Mouse (Mus musculus) CH12.LX (cell line): Measurements from ENCODE around the gene Gm31371. TPM values are rescaled to one million over a fixed set of nuclear protein-coding genes. Genes with fewer than 3 reads are reported as not detected.
"Not testable (repeated sequence)": the region's sequence is repeated elsewhere in the genome, so short reads cannot be mapped to it uniquely, and the experiment has no call there.

Experiments used
- DNase-seq: peaks from one replicate; pipeline ENCODE4 v3.0.0-alpha.2; 2013; ENCODE audit errors: extremely low read depth
- H3K27ac ChIP-seq: 2 replicates; pipeline ENCODE4 v1.5.1; 2012; ENCODE audit warnings: low read depth, mild to moderate bottlenecking, control low read depth, moderate library complexity; ENCODE audit not compliant: insufficient read depth
- H3K27me3 ChIP-seq: replicated peaks from 2 replicates; pipeline ENCODE3; 2012; ENCODE audit warnings: inconsistent platforms
- H3K36me3 ChIP-seq, 2 experiments: replicated peaks in 1 of 2; 2 replicates each; pipeline versions ENCODE3 to v1.6.1; 2012; ENCODE audit warnings: inconsistent platforms in 1 of 2, low read length in 1 of 2, mild to moderate bottlenecking in 1 of 2, mixed read lengths in 1 of 2, moderate library complexity in 1 of 2; ENCODE audit not compliant: control insufficient read depth in 1 of 2, insufficient read depth in 1 of 2
- H3K4me1 ChIP-seq, 2 experiments: 2 replicates each; pipeline ENCODE4 v1.6.1; 2012; ENCODE audit warnings: inconsistent platforms in 1 of 2, moderate library complexity in 1 of 2; ENCODE audit not compliant: insufficient read depth in 2 of 2, control insufficient read depth in 1 of 2
- H3K4me2 ChIP-seq: 2 replicates; pipeline ENCODE4 v1.6.1; 2012; ENCODE audit warnings: low read depth, mild to moderate bottlenecking, control low read depth; ENCODE audit not compliant: poor library complexity, insufficient read depth, severe bottlenecking
- H3K4me3 ChIP-seq, 3 experiments: fragments of 150-350 bp in 1 of 3; sonication (generic) in 1 of 3; replicated peaks in 1 of 3; 2 replicates each; pipeline versions ENCODE3 to v1.5.1; 2011 to 2012; ENCODE audit warnings: low read depth in 2 of 3, low read length in 2 of 3, mild to moderate bottlenecking in 2 of 3, moderate library complexity in 2 of 3, control low read depth in 1 of 3, improper control_type of control experiment in 1 of 3, inconsistent platforms in 1 of 3, mixed read lengths in 1 of 3; ENCODE audit not compliant: poor library complexity in 1 of 3
- H3K79me2 ChIP-seq: replicated peaks from 2 replicates; pipeline ENCODE4 v1.6.1; 2012; ENCODE audit warnings: mild to moderate bottlenecking, moderate library complexity; ENCODE audit not compliant: control insufficient read depth, poor library complexity, insufficient read depth, severe bottlenecking; ENCODE audit errors: extremely low read depth
- H3K9ac ChIP-seq: 2 replicates; pipeline ENCODE4 v1.6.1; 2012; ENCODE audit warnings: low read depth, mild to moderate bottlenecking, control low read depth, moderate library complexity; ENCODE audit not compliant: insufficient read depth
- H3K9me3 ChIP-seq: replicated peaks from 2 replicates; pipeline ENCODE3; 2012; ENCODE audit warnings: low read length, inconsistent platforms, mixed read lengths
- CHD1 ChIP-seq: IDR thresholded peaks from 2 replicates; pipeline ENCODE4 v1.6.1; 2012; ENCODE audit warnings: low read depth, low read length, improper control_type of control experiment, inconsistent platforms
- EP300 ChIP-seq: IDR thresholded peaks from 2 replicates; pipeline ENCODE4 v1.6.1; 2011; ENCODE audit warnings: low read length, improper control_type of control experiment
- MAX ChIP-seq: IDR thresholded peaks from 2 replicates; pipeline ENCODE4 v1.6.1; 2011; ENCODE audit warnings: low read length, improper control_type of control experiment
- NELFE ChIP-seq: IDR thresholded peaks from 2 replicates; pipeline ENCODE4 v1.6.1; 2011; ENCODE audit warnings: low read depth, low read length, improper control_type of control experiment
- NRF1 ChIP-seq: IDR thresholded peaks from 2 replicates; pipeline ENCODE4 v1.6.1; 2014; ENCODE audit warnings: low read depth, mild to moderate bottlenecking, inconsistent platforms, low read length, improper control_type of control experiment, moderate library complexity
- PAX5 ChIP-seq: IDR thresholded peaks from 2 replicates; pipeline ENCODE4 v1.6.1; 2012; ENCODE audit warnings: low read length, inconsistent platforms, mixed read lengths
- TCF12 ChIP-seq: IDR thresholded peaks from 2 replicates; pipeline ENCODE4 v1.6.1; 2014; ENCODE audit warnings: low read depth, mild to moderate bottlenecking, inconsistent platforms, low read length, improper control_type of control experiment
- ZKSCAN1 ChIP-seq: IDR thresholded peaks from 2 replicates; pipeline ENCODE4 v1.6.1; 2012; ENCODE audit warnings: low read depth, inconsistent platforms, low read length, improper control_type of control experiment, borderline replicate concordance
- ZNF384 ChIP-seq: IDR thresholded peaks from 2 replicates; pipeline ENCODE4 v1.6.1; 2012; ENCODE audit warnings: low read depth, low read length, improper control_type of control experiment, inconsistent platforms
- dilution Hi-C: fragments of 300-500 bp; cut with MboI; formaldehyde crosslinking; loops from 2 replicates; pipeline ENCODE4 v1.14.3; 2020; ENCODE audit warnings: low sequenced_read_pairs; ENCODE audit not compliant: extremely low pct_unique_long_range_greater_than_20kb, extremely low pct_ligation_motif_present
- in situ Hi-C: fragments of 300-500 bp; cut with MboI; formaldehyde crosslinking; loops from 3 replicates; pipeline ENCODE4 v1.14.3; 2019; ENCODE audit warnings: low sequenced_read_pairs, low pct_ligation_motif_present, low pct_unique_long_range_greater_than_20kb, mixed read lengths
- polyA plus RNA-seq: library from polyadenylated mRNA; unstranded; fragments of >175 nt; gene quantifications from 2 replicates; pipeline ENCODE4 v1.2.1, GENCODE M21; 2012; ENCODE audit warnings: low read depth; ENCODE audit not compliant: insufficient read length
- total RNA-seq, 2 experiments: library from RNA; depleted of rRNA; stranded (reverse); fragments of 300-350 nt in 1 of 2; fragments of >200 nt in 1 of 2; gene quantifications; 2 replicates each; pipeline ENCODE4 v1.2.3; 2012 to 2014

Gm31371 gene
- total and polyA plus RNA-seq, 3 experiments: not detected

GRCm38 (mm10) chr8:19960935-19961334, 57.7 kb downstream of the Gm31371 start:
- H3K9me3 ChIP-seq: no peaks in the 10 kb centered on the region
- H3K4me2 ChIP-seq: no peak overlapping the region
- dilution Hi-C loops: no loop called here
- DNase-seq: no peak
- no peak overlapping the region for H3K9ac ChIP-seq
- H3K4me3 ChIP-seq: no peak overlapping the region
- in situ Hi-C loops: no loop called here
- no peaks in the 10 kb centered on the region for H3K79me2 ChIP-seq
- no peaks in the 10 kb centered on the region for H3K4me1 ChIP-seq
- H3K36me3 ChIP-seq: no peaks in the 10 kb centered on the region
- TF ChIP-seq EP300 (no peak), NRF1 (no peak), NELFE (no peak), PAX5 (no peak), ZKSCAN1 (no peak), CHD1 (no peak), MAX (no peak), ZNF384 (no peak), TCF12 (no peak)
- peaks cover 20% of the 10 kb centered on the region for H3K27me3 ChIP-seq
- no peak overlapping the region for H3K27ac ChIP-seq

- H3K4me3 ChIP-seq, H3K4me2 ChIP-seq, H3K4me1 ChIP-seq, H3K9ac ChIP-seq, H3K9me3 ChIP-seq, H3K27ac ChIP-seq, in situ Hi-C loops, dilution Hi-C loops, H3K79me2 ChIP-seq, DNase-seq, H3K36me3 ChIP-seq: not testable (repeated sequence)
- H3K27me3 ChIP-seq: peaks cover 12% of the 10 kb centered on the region
These were observed 60.6 kb downstream of the Gm31371 start for GRCm38 (mm10) chr8:19963766-19964165.

- DNase-seq, H3K36me3 ChIP-seq, H3K4me3 ChIP-seq, dilution Hi-C loops, H3K9me3 ChIP-seq, H3K4me2 ChIP-seq, H3K4me1 ChIP-seq, H3K79me2 ChIP-seq, H3K27me3 ChIP-seq, H3K9ac ChIP-seq, H3K27ac ChIP-seq, in situ Hi-C loops: not testable (repeated sequence)
These were observed 65.0 kb downstream of the Gm31371 start for GRCm38 (mm10) chr8:19968151-19968550.

- H3K9me3 ChIP-seq, H3K9ac ChIP-seq, H3K79me2 ChIP-seq, H3K27me3 ChIP-seq, DNase-seq, dilution Hi-C loops, H3K27ac ChIP-seq, H3K36me3 ChIP-seq, in situ Hi-C loops, H3K4me2 ChIP-seq, H3K4me3 ChIP-seq: not testable (repeated sequence)
- H3K4me1 ChIP-seq: peaks cover 9 to 20% of the 10 kb centered on the region in 2 experiments; a peak in 3 of 4 replicates
These were observed 72.0 kb downstream of the Gm31371 start for GRCm38 (mm10) chr8:19975237-19975636.

Other genes starting within 250 kb of the Gm31371 start
- not detected in 2 replicates for gene 4930467E23Rik, start 173.8 kb upstream of the Gm31371 start, total RNA-seq (2012; rRNA removed)
- not detected in 2 replicates for gene 4930467E23Rik, start 173.8 kb upstream of the Gm31371 start, total RNA-seq (2014; rRNA removed)
- not detected in 2 replicates for gene 4930467E23Rik, start 173.8 kb upstream of the Gm31371 start, polyA plus RNA-seq